Mouse (Mus musculus): ENCODE results near the gene Hs6st2. TPM values are rescaled to one million over a fixed set of nuclear protein-coding genes. Genes with fewer than 3 reads are reported as not detected.

Hs6st2 gene
- total RNA-seq (2023; ENCODE audit: inconsistent age) = not detected in 4 replicates

GRCm38 (mm10) chrX:51681756-51682155, at the start of gene Hs6st2:
TSS of gene Hs6st2 (minus strand) at chrX:51681856.

Other genes with a start within 250 kb of the Hs6st2 start
- not detected in 4 replicates for gene Usp26, start 119.4 kb upstream of the Hs6st2 start, total RNA-seq (2023; ENCODE audit: inconsistent age)

Measured in B cell, adult (primary cell).